Mouse (Mus musculus): ENCODE data around the gene Dll1.

DNA sequence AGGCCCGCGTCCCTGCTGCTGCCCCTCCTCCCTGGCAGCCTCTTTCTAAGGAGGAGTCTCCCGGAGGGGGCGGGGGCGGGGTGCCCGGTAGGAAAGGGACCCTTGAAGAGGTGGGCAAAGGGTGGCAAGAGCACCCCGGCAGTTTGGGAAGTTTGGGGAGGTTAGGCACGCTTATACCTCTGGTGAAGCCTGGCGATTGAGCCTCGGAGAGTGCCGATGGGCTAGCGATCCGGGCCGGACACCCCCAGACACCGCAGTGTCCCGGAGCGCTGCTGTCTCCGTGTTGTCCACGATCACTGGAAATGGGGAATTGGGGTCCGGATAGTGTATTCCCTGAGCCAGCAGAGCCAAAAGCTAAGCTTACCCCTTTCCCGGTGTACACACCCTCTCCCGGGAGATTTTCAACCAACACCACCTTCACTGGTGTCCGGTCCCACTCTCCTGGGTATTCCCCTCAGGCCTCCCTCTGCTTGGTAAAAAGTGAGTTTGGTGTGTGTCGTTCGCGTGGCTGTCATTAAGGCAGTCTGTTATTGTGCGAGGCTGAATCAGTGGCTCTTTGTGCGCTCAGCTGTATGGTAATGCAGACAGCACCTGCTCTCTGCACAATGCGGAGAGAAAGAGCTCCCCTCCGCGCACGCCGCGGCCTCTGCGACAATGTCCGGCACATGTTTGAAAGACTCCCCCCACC lies at the start of gene Dll1:
- TF ChIP-seq POLR2A (IDR thresholded peaks at IDR 0.05; ENCODE audit: insufficient read length, low read depth) = no peak
- TF ChIP-seq POLR2AphosphoS2 (IDR thresholded peaks at IDR 0.05; ENCODE audit: insufficient read length, low read depth) = no peak
- TF ChIP-seq E2F4 (IDR thresholded peaks at IDR 0.05; ENCODE audit: insufficient read depth) = no peak

Measured in myocyte (in vitro differentiated cells).